Mouse (Mus musculus): ENCODE data around the gene Hivep3.
A peak's percentile ranks its signal among the peaks of the same experiment; 100 is the strongest.

Hivep3 gene

DNA sequence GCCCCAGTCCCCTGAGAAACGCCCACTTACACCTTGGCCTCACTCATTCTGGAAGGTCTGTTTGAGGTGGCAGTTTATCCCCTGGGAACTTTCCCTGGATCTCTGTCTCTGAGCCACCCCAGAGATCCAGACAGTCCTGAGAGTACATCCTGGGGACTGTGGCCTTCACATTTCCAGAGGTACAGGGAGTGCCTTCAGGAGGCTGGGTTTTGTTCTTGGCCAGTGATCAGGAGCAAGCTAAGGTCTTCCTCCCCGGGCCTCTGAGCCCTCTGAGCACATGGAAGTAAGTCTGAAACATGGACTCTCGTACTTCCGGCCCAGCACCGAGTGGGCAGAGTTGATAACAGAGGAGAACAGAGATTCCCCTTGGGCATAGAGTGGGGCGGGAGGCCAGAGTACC lies 391.1 kb downstream of the Hivep3 start:
- DNase-seq = no peak

DNA sequence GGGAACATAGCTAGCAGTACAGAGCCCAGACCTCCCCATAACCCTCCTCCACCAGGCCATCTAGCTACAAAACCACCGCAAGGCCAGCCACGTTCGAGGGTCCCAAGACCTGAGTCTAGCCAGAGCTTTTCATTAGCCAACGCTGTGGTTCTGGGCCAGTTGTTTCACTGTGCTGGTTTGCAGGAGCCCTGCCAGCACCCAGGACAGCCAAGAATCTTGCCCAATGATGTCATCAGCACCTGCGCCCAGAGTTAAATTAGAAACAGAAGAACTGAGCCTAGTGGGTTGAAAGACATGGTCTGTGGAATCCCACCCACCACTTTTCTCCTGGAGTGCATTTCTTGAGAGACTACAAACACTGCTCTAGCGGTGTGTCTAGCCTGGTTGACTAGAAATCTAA lies 392.5 kb downstream of the Hivep3 start:
- DNase-seq = no peak

DNA sequence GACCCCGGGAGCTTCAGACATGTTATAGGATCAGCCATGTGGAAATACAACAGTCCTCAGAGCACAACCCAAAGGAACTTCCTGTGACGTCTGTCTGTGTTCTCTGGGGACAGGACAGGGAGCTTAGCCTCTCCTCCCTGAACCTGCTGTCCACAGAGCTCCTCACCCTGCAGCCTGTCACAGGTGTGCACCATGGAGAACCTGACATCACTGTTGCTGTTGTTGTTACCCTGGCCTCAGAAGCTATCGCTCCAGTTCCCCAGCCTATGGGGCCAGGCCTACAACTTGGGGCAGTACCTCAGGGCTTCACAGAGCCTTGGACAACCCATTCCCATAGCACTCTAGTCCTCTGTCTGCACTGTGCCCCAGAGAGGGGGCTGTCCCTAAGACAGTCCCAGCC lies 393.7 kb downstream of the Hivep3 start:
- no peak for DNase-seq

DNA sequence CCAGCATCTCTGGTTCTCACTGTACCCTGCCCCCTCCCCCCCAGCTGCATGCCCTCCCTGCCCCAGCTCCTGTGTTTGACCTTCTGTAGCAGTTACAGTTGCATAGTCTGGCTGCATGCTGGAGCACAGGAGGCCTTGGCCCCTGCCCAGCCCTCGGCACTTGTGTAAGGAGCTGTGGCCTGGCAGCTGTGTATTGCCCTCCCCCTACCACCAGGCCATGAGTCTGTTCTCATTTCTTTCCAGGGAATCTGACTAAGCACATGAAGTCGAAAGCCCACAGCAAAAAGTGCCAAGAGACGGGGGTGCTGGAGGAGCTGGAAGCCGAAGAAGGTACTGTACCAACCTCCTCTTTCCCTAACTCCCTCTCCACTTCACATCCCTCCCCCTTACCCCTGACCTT lies 394.4 kb downstream of the Hivep3 start:
- DNase-seq = no peak

DNA sequence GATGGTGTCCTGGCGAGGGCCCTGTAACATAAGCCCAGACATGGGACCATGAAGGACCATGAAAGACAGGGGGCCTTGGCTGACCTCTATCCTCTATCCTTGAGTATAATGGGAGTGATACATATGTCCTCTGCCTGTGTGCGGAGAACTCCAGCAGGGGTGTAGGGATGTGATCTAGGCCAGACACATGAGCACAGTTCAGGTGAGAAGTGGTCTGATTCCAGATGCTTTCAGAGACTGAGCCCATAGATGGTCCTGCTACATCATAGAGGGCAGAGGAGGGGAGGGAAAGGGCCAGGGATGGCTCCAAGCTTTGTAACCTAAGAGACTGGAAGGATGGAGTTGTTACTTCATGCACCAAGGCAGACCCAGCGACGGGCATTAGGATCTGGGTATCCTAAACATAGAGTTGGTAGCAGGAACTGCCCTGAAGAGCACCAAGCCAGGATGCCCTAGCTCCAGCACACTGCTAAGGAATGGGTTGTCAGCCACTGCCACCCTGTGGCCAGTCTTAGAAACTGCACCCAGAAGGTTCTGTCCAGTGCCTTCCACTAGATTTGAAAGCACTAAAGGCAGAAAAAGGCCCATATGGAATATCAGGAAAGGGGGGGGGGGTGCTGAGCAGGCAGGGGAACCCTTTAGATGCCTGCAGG lies 395.8 kb downstream of the Hivep3 start:
- DNase-seq = peak; percentile 75

DNA sequence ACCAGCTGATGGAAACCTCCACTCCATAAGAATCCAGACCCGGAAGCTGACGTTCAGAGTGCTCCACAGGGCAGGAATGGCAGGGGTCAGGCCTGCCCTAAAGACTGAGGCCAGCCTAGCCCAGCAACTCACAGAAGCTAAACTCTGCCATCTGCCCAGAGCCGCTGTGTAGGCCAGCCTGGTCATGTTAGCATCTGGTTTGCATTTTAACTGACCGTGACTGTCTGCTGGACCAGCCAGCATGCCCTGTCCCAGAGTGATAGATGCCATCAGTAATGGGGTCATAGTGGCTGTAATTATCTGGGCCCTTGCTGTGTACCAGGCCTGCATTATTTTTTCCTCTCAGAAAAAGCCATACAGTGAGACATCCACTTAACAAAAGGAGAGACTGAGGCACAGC lies 397.3 kb downstream of the Hivep3 start:
- no peak for DNase-seq

DNA sequence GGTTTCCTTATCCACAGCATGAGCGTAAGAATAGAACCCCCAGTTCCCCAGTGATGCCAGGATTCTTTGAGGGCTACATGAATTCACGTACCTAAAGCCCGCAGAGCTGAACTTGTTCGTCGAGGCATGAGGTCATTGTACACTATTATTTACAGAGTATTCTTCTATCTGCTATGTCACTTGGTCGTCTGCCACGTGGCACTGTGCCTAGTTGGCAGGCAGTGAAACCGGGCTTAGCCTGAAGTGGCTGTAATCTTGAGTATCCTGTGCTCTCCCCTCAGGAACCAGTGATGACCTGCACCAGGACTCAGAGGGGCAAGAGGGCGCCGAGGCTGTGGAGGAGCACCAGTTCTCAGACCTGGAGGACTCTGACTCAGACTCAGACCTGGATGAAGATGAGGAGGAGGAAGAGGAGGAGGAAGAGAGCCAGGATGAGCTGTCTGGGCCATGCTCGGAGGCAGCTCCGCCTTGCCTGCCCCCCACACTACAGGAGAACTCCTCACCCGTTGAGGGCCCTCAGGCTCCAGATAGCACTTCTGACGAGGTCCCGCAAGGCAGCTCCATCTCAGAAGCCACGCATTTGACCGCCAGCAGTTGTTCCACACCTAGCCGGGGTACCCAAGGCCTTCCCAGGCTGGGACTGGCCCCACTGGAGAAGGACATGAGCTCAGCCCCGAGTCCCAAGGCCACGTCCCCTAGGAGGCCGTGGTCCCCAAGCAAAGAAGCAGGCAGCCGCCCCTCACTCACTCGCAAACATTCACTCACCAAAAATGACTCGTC lies 398.0 kb downstream of the Hivep3 start:
- no peak for DNase-seq

DNA sequence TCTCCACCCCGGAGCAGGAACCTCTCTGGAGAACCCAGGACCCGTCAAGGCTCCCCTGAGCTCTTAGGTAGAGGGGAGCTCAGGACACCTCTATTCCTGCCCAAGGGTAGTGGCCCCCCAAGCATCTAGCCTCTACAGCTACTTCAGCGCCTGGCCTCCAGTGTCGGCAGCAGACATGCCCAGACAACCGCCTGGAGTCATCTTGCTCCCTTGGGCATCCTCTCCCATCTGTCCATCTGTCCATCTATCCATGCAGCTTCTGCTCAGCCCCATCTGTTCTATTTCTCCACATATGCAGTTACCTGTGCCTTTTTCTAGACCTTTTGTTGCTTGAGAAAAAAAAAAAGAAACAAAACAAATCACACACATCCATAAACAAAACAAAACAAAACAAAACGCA lies 400.6 kb downstream of the Hivep3 start:
- DNase-seq = no peak

DNA sequence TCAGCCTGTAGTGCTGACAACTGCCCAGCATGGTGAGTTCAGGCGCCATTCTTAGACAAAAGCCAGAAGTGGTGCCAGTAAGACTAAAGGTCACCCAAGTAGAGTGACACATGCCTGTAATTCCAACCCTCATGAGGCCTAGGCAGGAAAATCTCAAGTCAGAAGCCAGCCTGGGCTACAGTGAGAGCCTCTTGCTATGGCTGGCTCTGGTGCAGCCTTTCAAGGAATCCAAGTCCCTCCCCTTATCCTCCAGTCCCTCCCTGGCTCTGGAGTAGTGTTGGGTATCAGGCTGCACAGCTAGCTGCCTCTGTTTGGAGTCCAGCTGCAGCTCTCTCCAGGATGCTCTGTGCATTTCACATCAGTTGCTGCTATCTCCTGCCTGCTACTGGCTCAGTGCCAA lies 408.2 kb downstream of the Hivep3 start:
- DNase-seq = no peak

DNA sequence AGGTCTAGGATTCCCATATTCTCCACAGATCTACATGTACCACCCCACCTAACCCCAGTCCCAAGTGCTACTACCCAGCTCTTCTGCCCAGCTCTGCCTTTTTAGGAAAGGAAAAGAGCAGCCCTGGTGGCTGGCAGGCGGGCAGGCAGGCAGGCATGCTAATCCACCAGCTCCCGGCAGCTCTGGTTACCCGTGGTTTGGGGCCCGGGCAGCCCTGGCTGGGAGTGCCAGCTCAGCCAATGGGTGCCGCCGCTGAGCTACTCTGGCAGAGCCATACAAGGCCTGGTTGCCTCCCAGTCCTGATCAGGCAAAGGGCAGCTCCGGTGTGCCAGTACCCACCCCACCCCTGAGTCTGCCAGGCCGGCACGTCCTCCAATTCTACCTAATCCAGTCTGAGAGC lies 409.3 kb downstream of the Hivep3 start:
- DNase-seq = no peak

DNA sequence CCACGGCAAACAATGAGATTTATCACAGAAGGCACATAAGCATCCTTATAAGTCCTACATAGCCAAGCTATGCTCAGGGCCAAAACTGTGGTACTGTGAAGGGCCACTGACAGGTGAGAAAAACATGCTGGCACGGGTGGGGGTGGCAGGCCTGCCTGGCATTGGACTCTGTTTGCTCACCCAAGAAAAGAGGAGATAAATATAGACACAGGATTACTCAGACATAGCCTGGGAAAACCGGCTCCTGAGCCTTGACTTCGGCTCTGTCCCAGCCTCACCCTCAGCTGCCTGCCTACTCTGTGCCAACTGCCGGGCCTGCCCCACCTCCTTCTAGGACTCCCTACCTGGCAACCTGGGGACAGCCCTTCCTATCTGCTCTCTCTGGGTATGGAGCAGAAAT lies 410.8 kb downstream of the Hivep3 start:
- DNase-seq = no peak

DNA sequence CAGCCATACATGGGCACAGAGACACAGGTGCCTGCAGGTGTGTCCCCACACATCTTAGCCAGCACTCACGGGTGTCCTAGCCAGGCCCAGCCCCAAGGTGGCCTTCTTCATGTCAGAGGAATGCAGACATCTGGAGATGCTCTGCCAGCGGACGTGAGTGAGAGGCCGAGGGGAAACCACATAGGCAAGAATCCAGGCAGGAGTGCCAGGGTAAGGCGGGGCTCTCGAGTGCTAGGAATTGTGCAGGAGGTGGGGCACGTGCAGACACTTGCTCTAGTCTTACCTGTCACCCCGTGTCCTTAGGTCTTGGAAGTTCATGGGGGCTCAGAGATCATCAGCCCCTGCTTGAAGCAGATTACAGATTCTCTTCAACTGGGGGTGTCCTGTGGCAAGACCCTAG lies 412.3 kb downstream of the Hivep3 start:
- no peak for DNase-seq

DNA sequence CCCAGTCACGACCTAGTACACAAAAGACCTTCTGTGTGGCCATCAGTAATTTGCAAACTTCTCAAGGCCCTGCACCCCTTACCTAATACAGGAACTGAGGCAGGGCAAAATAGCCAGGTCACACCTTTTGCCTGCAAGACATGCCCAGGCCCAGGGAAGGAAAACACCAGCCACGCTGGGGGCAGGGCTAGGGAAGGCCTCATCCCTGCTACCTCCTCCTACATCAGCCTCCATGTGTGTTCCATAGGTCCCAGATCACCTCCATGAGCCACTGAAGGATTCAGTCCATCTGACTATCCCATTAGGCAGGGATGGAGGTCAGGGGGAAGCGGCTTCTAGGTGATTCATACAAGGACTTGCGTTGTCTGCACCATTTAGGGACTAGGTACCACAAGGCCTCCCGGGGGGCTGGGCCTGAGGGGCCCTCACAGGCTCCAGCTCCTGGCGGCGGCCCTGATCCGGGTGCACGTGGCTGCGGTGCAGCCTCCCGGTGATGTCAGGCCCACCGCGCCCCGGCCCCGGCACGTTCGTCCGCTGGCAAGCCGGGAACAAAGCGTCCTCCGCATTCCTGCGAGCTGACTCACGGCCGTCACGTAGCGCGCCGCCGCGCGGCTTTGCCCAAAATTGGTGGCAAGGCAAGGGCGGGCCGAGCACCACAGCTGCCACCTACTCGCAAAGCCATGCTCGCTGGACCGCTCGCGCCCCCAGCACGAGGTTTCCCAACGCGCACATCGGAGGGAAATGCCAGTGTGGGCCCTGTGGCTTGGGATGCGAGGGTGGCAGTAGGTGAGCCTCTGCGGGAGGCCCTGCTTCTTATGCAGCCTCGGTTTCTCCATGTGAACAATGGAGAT lies 414.9 kb downstream of the Hivep3 start:
- peak; percentile 63 for DNase-seq

DNA sequence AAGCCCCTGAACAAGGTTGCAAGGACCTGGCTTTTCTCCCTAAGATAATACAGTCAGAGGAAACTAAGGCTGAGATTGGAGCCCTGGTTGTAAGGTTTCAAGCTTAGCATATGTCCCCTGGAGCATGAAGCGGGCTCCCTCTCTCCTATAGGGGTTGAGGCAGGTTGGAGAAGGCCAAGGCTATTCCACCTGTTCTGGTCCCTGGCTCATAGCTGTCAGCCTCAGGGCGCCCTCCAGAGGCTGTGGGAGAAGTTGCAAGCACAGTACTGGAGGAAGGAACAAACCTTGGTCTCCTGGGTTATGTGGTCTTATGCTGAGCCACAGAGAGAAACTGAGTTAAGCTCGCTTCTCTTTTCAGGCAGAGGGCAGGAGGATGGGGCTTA lies 415.5 kb downstream of the Hivep3 start:
- DNase-seq = peak; percentile 45

DNA sequence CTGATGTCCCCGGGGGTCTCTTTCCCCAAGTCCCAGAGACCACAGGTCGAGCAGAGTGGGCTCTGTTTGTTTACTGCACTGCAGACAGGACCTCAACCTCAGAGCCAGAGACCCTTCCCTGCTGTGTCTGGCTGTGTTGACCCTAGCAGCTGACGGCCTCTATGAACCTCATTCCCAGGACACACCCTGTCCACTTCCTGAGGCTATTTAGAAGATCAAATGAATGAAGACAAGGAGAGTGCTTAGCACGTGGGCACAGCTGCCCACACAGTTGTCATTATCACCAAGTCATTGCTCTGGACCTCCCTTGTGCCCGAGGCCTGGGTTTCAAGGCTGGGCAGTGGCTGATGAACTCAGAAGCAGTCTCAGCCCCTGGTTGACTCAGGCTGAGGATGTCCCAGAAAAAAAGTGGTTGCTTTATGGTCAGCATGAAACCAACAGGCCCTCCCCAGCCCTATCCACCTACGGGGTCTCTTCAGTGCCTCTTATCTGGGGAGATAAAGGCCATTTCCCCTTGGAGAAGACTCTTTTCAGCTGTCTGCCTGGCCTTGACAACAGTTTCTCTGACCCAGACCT lies 416.8 kb downstream of the Hivep3 start:
- no peak for DNase-seq

DNA sequence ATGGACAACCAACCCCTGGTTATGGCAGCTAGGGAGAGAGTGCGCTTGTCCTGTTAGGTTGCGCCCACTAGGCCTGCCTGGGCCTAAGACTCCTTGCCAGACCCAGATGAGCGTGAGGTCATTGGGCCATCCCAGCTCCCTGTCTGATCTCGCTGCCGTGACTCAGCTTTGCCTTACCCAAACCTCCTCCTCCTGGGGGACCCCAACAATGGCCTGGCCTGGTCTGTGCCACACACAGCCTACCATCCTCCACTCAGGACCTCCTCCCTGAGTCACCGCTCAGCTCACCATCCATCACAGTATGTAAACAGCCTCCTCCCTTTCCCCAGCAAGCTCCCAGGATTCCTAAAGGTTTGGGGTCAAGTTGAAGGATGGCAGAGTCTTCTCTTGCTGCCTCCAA lies 418.3 kb downstream of the Hivep3 start:
- no peak for DNase-seq

DNA sequence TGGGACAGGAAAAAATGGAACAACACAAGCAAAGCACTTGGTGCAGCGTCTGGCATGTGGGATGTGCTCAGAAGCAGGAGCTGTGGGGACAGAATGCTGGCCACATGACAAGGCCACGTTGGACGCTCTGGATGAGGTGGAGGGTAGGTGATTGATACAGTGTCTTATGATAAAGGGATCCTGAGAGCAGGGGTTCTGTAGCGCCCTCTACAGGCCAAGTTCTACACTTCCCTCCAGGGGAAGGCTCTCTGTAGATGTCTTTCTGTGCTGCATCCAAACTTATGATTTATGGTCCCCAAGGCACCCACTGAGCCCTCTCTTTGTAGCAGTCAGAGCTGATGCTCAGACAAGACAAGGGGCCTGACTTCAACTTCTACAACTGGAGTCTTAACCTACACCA lies 419.1 kb downstream of the Hivep3 start:
- DNase-seq = peak; percentile 36

DNA sequence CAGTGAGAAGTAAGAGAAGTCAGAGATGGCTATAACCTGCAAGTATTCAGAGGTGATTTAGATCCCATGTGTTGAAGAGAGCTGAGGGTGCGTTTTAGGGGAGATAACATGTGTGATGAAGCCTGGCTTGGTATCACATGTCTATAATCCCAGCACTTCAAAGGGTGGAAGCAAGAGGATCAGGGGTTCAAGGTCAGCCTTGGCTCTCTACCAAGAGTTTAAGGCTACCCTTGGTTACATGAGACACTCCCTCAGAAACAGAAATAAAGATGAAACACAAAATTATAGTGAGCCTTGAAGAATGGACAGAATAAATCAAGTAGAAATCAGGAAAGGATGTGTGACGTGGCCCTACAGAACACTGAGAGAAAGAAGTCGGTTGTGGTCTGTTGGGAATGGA lies 420.2 kb downstream of the Hivep3 start:
- no peak for DNase-seq

DNA sequence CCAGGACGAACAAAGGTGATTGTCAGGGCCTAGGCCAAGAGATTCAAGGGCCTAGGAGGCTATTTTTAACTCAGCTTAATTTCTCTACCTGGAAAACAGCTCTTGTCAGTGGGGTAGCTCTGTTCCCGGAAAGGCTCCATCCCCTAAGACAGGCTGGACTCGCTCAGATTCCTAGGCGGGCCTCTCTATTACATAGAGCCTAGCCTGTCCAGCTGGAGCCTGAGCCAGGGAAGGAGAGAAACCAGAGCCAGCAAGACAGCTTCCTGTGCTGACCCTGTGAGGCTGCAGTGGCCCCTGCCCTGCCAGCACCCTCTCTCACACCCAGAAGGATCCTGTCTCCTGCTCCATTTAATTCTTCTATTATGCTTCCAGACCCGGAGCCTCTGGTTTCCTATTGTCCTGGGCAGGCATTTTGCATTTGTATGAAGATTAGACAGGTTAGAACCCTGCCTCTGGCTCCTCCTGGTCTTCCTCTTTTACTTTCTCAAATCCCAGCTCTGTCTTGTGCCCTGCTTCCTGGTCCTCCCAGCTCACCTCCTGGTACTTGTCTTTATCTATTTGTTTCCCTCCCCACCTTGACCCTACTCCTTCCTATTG lies 425.2 kb downstream of the Hivep3 start:
- DNase-seq = no peak

DNA sequence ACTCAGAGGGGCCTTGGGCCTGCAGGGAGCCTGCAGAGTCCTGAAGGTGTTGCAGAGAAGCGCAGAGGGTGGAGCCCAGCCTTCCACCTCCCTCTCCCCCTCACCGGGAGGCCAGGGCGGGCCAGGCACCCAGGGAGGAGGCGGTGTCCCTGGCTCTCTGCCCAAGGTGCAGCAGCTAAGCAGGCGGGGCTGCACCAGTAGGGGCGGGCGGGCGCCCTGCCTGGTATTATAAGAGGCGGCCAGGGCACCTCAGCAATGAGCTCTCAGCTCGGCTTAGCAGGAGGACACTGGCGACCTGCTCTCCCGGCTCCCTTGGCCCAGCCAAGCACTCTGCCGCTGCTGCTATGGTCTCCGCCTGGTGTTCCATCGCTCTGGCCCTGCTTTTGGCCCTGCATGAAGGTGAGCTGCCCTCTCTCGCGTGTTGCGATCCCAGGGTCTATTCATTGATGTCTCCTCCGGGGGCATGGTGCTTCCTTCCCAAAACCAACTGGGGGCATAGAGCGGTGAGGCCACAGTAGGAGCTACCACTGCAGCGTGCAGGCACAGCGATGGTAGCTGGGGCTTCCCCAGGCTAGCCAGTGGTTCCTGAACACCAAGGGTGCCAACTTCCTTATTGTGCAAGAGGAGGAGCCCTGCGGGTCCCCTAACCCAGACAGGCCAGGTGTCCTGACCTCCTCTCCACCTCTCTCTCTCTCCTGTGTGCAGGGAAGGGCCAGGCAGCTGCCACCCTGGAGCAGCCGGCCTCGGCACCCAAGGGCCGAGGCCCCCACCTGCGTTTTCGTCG lies 427.8 kb downstream of the Hivep3 start, which contains the start of gene Edn2:
Edn2 (plus strand) TSS at position 41 of the 784 bp plus-strand sequence.
- DNase-seq = peak; percentile 21

DNA sequence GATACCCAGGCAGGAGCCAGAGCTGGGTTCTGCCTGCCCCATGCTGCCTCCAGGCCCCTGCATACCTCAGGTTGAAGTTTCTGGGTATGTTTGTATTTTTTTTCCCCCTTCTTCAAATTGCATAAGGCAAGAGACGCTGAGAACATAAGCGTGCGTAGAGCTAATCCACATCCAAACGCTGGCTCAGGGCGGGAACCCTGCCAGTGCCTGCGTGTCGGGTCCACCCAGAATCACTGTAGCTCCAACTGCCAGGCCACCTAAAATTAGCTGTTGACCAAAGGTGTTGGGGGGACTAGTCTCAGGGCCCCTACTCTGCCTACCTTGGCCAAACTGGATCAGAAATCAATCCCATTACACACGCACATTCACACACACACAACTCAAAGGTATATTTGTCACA lies 429.0 kb downstream of the Hivep3 start:
- DNase-seq = no peak

DNA sequence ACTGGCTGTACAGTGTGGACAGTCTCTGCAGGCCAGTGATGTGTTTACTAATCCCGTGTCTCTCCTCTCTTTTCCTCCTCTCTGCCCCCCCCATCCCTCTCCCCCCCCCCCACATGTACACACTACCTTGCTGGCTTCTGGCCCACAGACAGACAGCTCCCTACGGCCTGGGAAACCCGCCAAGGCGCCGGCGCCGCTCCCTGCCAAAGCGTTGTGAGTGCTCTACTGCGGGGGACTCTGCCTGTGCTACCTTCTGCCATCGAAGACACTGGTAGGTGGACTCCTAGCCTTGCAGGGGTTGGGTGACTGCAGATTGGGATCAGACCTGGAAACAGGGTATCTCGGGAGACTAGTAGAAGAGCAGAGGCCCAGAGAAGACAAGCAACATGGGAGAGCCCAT lies 429.7 kb downstream of the Hivep3 start:
- no peak for DNase-seq
